Mouse (Mus musculus): ENCODE results near the gene Tgfbr1.
A peak's percentile ranks its signal among the peaks of the same experiment; 100 is the strongest.

Gene Tgfbr1

GRCm38 (mm10) chr4:47424376-47424775, 71.4 kb downstream of the Tgfbr1 start:
- DNase-seq, result peak; percentile 64

GRCm38 (mm10) chr4:47425247-47425830, 72.3 kb downstream of the Tgfbr1 start:
- DNase-seq, result no peak

DNA sequence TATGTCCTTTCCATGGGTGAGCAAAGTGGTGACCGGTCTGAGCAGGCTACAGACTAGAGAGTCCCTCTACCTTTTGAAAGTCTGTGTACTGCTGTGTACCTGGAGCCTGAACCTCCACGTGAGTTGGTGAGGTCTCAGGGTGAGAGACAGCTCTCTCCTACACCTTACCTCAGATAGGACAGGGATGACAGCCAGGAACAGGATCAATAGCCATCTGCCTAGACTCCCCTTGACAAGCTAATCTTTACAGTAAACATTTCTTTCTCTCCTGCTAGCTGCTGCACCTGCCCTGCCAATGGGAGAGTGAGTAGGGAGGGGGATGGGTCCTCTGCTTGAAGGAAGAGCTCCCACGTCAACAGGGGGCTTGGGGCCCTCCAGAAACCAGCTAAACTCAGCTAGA, 74.6 kb downstream of the Tgfbr1 start:
- no peak for DNase-seq

DNA sequence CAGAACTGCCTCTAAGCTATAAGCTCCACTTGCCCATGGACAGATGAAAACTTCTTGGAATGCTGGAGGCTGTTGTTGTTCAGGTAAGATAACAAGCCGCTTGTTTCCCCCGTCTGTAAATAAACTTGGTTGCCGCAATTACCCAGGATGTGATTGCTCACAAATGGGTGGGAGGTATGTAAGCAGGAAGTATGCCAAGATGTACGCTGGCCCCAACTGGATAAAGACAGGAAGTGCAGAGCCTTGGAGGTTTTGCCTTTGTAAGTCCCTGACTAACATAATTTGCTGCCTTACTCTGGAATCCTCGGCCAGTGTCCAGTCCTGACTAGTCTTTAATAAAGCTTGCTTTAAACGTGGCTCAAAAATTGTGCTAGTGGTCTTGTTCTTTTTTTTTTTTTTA, 77.5 kb downstream of the Tgfbr1 start:
- no peak for DNase-seq

DNA sequence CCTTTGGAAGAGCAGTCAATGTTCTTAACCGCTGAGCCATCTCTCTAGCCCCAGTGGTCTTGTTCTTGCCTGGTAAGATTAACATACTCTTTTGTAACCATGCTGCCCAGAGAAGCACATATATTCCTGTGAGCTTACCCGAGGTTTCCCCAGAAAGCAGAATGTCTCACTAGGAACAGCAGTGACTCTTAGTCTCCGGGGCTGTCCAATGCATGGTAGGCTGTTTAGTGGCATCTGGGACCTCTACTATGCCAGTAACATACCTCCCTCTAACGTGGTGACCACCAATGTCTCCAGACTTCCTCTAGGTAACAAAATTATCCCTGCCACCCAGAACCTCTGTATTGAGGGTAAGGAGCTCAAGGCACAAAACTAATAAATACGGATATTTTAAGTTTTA, 78.1 kb downstream of the Tgfbr1 start:
- no peak for DNase-seq

DNA sequence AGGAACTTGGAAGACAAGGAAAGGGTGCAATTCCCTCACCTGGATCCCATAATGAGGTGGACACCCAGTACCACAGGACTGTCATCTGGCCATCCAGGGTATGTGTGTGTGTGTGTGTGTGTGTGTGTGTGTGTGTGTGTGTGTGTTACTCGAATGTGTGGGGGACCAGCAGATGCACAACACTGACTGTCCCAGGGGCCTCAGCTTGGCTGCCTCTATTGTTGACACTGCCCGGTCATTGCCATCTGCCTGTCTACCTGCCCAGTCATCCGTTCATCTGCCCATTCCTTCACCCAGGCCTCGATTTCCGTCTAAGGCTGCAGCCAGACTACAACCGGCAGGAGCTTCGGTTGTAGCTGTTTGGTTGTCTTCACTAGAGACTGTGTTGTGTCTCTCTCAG, 79.7 kb downstream of the Tgfbr1 start:
- DNase-seq, result no peak

- no peak for DNase-seq
Observed at GRCm38 (mm10) chr4:47435131-47435530, 82.1 kb downstream of the Tgfbr1 start.

GRCm38 (mm10) chr4:47435566-47436360, 82.7 kb downstream of the Tgfbr1 start:
- no peak for DNase-seq

DNA sequence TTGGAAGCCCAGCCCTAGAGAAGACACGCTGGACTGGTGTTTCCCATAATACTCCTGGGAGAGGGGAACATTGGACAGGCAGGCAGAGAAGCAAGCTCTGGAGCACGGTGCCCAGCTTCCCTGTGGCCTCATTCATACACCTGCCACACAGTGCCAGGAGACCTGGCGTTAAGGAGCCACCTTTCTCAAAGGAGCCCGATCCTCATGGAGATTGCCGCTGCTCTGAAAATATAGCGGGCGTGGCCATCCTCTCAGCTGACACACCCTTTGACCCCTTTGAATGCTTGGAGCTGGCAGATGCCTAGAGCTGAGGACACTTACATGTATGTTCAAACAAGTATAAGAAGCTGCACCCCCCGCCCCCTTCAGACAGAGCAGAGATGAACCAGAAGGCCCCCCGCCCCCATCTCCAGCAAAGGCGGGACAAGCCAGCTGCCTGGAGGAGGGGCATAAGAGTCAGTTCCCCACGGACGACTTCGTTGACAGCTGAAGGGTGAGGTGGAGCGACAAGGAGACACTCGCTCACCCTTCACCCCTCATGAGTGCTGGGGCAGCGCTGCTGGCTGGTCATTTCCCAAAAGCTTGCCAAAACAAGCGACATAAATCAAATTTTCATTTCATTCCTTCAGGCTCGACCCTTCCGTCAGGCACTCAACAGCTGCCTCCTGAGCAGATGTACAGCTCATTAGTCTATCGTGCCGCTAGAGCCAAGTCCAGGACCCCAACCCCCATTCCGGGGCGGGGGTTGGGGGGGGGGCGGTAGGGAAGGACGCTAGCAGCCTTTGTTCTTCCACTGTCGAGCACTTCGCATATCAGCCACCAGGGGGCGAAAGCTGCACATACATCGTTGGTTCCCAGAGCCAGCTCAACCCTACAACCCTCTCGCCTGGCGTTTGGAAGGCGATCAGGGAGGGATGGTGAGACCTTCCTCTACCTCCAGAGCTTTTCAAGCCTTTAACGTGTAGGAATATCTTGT, 84.6 kb downstream of the Tgfbr1 start:
- DNase-seq, result peak; percentile 94

GRCm38 (mm10) chr4:47438956-47439355, 85.9 kb downstream of the Tgfbr1 start:
- DNase-seq, result no peak

DNA sequence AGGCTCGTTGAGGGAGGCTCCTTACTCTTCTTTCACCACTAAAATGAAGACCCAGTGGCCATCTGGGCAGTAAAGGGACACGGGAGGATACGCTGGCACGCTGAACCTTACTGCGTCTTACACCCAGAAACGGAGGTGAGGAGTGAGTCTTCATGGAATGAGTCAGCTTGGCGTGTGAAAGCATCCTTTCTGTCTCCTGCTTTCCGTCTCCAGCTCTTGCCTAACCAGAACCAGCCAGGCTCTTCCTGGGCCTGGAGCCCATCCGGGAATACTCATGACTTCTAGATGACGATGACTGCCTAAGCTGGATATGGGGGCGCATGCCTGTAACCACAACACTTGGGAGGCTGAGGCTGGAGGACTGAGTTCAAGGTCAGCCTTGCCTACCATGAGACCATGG, 87.9 kb downstream of the Tgfbr1 start:
- DNase-seq, result no peak

- DNase-seq, result no peak
Observed at GRCm38 (mm10) chr4:47448526-47448925, 95.5 kb downstream of the Tgfbr1 start.

DNA sequence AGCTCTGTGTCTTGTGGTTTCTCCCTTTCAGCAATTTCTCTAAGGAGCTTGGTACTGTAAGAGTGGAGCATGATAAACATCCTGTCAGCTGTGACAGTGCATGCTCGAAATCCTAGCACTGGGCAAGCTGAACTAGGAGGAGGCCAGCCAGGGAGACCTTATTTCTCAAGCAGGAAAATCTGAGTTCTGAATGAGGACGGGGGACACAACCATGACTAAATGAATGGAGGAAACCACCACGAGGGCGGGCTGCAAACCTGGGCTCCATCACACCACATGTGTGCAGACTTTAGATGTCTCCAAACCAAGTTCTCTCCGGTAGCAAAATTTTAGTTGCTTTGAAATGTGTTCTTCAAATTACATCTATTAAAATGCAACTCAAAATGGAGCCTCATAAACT, 96.1 kb downstream of the Tgfbr1 start:
- no peak for DNase-seq

DNA sequence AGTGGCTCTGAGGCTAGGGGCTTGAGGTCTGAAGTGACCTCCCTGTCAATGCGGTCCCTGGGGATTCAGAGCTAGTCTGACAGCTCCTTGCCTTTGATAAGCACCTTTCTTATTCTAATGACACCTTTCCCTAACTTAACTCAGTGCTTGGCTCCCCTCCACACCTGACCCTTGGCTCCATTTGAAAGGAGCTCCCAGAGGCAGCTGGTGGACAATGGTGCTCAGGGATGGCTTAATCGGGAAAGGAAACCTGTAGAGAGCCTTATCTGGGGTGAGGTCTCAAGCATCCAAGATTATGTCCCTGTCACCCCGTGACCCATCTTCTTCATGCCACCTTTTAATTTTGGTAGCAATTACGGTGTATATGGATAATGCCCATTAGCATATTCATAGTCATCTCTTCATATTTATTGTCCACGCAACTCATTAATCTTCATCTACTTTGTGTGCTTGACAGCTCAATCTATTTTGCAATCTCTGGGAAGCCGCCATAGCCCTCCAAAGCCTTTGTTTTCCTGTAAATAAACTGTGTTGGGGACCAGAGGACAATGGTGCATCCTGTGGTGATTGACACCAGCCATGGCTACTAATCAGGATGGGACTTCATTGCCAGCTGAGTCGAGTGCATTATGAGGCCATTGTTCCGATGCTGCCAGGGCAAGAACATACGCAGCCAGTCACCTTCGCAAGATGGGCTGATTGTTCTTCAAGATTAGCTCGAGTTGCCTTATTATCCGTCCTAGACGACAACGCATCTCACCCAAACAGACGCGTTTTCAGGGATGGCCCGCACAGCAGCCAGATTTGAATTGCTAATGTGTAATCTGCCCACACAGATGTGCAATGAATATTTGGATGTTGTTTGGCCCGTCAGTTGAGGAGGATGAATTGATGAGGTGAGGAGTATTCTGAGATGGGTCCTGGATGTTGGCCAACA, 96.8 kb downstream of the Tgfbr1 start:
- no peak for DNase-seq
